Mouse (Mus musculus): ENCODE measurements around the gene Spryd3. TPM values are rescaled to one million over a fixed set of nuclear protein-coding genes. Genes with fewer than 3 reads are reported as not detected.

Spryd3 gene
- polyA plus RNA-seq (2012; rRNA removed), result 40.8 and 43.1 TPM in 2 replicates

GRCm38 (mm10) chr15:102136129-102136758, at the start of gene Spryd3:
Gene Spryd3 (minus strand): TSS chr15:102136234.
- Histone ChIP-seq H3K36me3 (ENCODE audit: control insufficient read depth, insufficient read depth, low read length) (peaks cover 11% of the 10 kb centered on the region), H3K4me3 (ENCODE audit: control insufficient read depth, insufficient read depth, low read length) (peak within 1 kb of the TSS; percentile 94), H3K27me3 (ENCODE audit: control insufficient read depth, insufficient read depth, low read length) (no peaks in the 10 kb centered on the region), H3K4me1 (replicated peaks; ENCODE audit: control insufficient read depth, insufficient read depth, low read length) (peaks cover 11% of the 10 kb centered on the region), H3K27ac (ENCODE audit: control insufficient read depth, insufficient read depth, low read length) (no peak within 1 kb of the TSS)
- TF ChIP-seq POLR2A (IDR thresholded peaks at IDR 0.05; ENCODE audit: control insufficient read depth, extremely low read depth, insufficient read depth, low read length, poor library complexity) (peak; percentile 81), CTCF (IDR thresholded peaks at IDR 0.05; ENCODE audit: borderline replicate concordance, control insufficient read depth, extremely low read depth, insufficient read depth, low read length, poor library complexity) (0 out of 2 replicates have a peak, but pooled peaks have one; percentile 56)
- 1% methylated on average over 50 of the region's 50 CpGs for WGBS
- peak; percentile 99 for DNase-seq

DNA sequence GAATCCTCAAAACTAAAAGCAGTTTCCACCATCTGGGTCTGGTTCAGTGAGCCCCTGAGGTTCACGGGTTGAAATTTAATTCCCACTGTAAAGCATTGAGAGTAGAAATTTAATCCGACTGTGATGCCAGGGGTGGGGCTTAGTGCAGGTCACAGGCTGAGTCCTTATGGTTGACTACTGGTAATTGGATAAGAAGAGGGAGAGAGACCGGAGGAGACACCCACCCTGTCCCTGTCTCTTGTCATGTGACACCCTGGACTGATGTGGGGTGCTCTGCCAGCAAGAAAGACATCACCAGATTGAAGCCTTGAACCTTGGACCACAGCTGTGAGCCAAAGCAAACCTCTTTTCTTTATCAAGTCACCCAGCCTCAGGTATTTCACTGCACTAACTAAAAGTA, 47.0 kb upstream of the Spryd3 start:
- H3K4me3 ChIP-seq (ENCODE audit: control insufficient read depth, insufficient read depth, low read length), result no peak overlapping the region
- peaks cover 2% of the 10 kb centered on the region; the same call in 1 of the 2 replicates for H3K4me1 ChIP-seq (replicated peaks; ENCODE audit: control insufficient read depth, insufficient read depth, low read length)
- H3K36me3 ChIP-seq (ENCODE audit: control insufficient read depth, insufficient read depth, low read length), result no peaks in the 10 kb centered on the region
- no peak for DNase-seq
- WGBS, result 92% methylated on average over 3 of the region's 3 CpGs
- no peaks in the 10 kb centered on the region for H3K27me3 ChIP-seq (ENCODE audit: control insufficient read depth, insufficient read depth, low read length)
- no peak overlapping the region for H3K27ac ChIP-seq (ENCODE audit: control insufficient read depth, insufficient read depth, low read length)
- TF ChIP-seq CTCF (IDR thresholded peaks at IDR 0.05; ENCODE audit: borderline replicate concordance, control insufficient read depth, extremely low read depth, insufficient read depth, low read length, poor library complexity) (no peak), POLR2A (IDR thresholded peaks at IDR 0.05; ENCODE audit: control insufficient read depth, extremely low read depth, insufficient read depth, low read length, poor library complexity) (no peak)

- Histone ChIP-seq H3K36me3 (ENCODE audit: control insufficient read depth, insufficient read depth, low read length) (no peaks in the 10 kb centered on the region), H3K4me3 (ENCODE audit: control insufficient read depth, insufficient read depth, low read length) (no peak overlapping the region), H3K27me3 (ENCODE audit: control insufficient read depth, insufficient read depth, low read length) (no peaks in the 10 kb centered on the region), H3K4me1 (replicated peaks; ENCODE audit: control insufficient read depth, insufficient read depth, low read length) (peaks cover 2% of the 10 kb centered on the region; the same call in 1 of the 2 replicates), H3K27ac (ENCODE audit: control insufficient read depth, insufficient read depth, low read length) (no peak overlapping the region)
- DNase-seq, result no peak
- WGBS, result 97% methylated on average over 14 of the region's 14 CpGs
- TF ChIP-seq CTCF (IDR thresholded peaks at IDR 0.05; ENCODE audit: borderline replicate concordance, control insufficient read depth, extremely low read depth, insufficient read depth, low read length, poor library complexity) (no peak), POLR2A (IDR thresholded peaks at IDR 0.05; ENCODE audit: control insufficient read depth, extremely low read depth, insufficient read depth, low read length, poor library complexity) (no peak)
Observed at GRCm38 (mm10) chr15:102179924-102180323, 43.9 kb upstream of the Spryd3 start.

DNA sequence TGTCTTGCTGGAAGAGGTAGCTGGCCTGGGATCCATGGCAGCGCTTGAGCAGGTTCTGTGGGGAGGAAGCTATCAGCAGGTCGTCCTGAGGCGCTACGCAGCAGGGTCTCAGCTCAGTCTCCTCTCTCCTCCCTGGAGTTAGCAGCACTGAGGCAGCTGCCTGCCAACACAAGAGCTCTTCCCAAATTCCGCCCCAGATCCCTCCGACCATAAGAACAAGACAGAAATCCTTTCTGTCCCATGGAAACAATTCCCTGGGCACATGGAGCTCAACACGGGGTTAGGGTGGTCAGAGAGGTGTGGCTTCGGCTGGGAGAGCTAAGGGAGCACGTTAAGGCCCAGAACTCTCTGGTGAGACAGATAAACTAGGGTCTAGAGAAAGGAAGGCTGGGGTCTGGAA, 43.1 kb upstream of the Spryd3 start:
- DNase-seq, result no peak
- H3K4me3 ChIP-seq (ENCODE audit: control insufficient read depth, insufficient read depth, low read length), result no peak overlapping the region
- no peaks in the 10 kb centered on the region for H3K36me3 ChIP-seq (ENCODE audit: control insufficient read depth, insufficient read depth, low read length)
- peaks cover 2% of the 10 kb centered on the region; the same call in 1 of the 2 replicates for H3K4me1 ChIP-seq (replicated peaks; ENCODE audit: control insufficient read depth, insufficient read depth, low read length)
- H3K27ac ChIP-seq (ENCODE audit: control insufficient read depth, insufficient read depth, low read length), result no peak overlapping the region
- 95% methylated on average over 9 of the region's 9 CpGs for WGBS
- no peak for TF ChIP-seq POLR2A (IDR thresholded peaks at IDR 0.05; ENCODE audit: control insufficient read depth, extremely low read depth, insufficient read depth, low read length, poor library complexity)
- TF ChIP-seq CTCF (IDR thresholded peaks at IDR 0.05; ENCODE audit: borderline replicate concordance, control insufficient read depth, extremely low read depth, insufficient read depth, low read length, poor library complexity), result no peak
- H3K27me3 ChIP-seq (ENCODE audit: control insufficient read depth, insufficient read depth, low read length), result no peaks in the 10 kb centered on the region

DNA sequence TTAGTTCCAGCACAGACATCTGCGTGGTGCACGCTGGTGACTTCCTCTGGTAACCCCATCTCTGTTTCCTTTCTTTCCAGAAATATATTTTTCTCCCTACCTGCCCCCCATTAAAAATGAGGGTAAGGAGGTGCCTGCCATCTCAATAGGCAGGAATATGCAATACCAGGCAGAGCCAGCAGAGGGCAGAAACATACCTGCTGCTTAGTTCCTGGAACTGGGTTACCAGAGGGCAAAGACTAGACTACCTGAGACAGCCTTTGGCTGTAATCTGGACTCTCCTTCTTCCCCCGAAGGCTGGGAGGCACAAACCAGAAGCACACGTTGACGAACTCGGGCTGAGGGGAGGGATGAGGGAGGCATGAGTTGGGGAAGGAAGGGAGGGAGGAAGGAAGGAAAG, 42.2 kb upstream of the Spryd3 start:
- DNase-seq, result peak; percentile 87
- no peaks in the 10 kb centered on the region for H3K27me3 ChIP-seq (ENCODE audit: control insufficient read depth, insufficient read depth, low read length)
- H3K36me3 ChIP-seq (ENCODE audit: control insufficient read depth, insufficient read depth, low read length), result no peaks in the 10 kb centered on the region
- H3K27ac ChIP-seq (ENCODE audit: control insufficient read depth, insufficient read depth, low read length), result no peak overlapping the region
- H3K4me3 ChIP-seq (ENCODE audit: control insufficient read depth, insufficient read depth, low read length), result no peak overlapping the region
- peaks cover 2% of the 10 kb centered on the region; the same call in 1 of the 2 replicates for H3K4me1 ChIP-seq (replicated peaks; ENCODE audit: control insufficient read depth, insufficient read depth, low read length)
- WGBS, result 15% methylated on average over 6 of the region's 6 CpGs
- no peak for TF ChIP-seq CTCF (IDR thresholded peaks at IDR 0.05; ENCODE audit: borderline replicate concordance, control insufficient read depth, extremely low read depth, insufficient read depth, low read length, poor library complexity)
- TF ChIP-seq POLR2A (IDR thresholded peaks at IDR 0.05; ENCODE audit: control insufficient read depth, extremely low read depth, insufficient read depth, low read length, poor library complexity), result no peak

GRCm38 (mm10) chr15:102177417-102177816, 41.4 kb upstream of the Spryd3 start:
- Histone ChIP-seq H3K27ac (ENCODE audit: control insufficient read depth, insufficient read depth, low read length) (no peak overlapping the region), H3K4me3 (ENCODE audit: control insufficient read depth, insufficient read depth, low read length) (no peak overlapping the region), H3K36me3 (ENCODE audit: control insufficient read depth, insufficient read depth, low read length) (no peaks in the 10 kb centered on the region), H3K4me1 (replicated peaks; ENCODE audit: control insufficient read depth, insufficient read depth, low read length) (peaks cover 2% of the 10 kb centered on the region; the same call in 1 of the 2 replicates), H3K27me3 (ENCODE audit: control insufficient read depth, insufficient read depth, low read length) (no peaks in the 10 kb centered on the region)
- 89% methylated on average over 8 of the region's 8 CpGs for WGBS
- no peak for TF ChIP-seq POLR2A (IDR thresholded peaks at IDR 0.05; ENCODE audit: control insufficient read depth, extremely low read depth, insufficient read depth, low read length, poor library complexity)
- TF ChIP-seq CTCF (IDR thresholded peaks at IDR 0.05; ENCODE audit: borderline replicate concordance, control insufficient read depth, extremely low read depth, insufficient read depth, low read length, poor library complexity), result no peak
- DNase-seq, result no peak

Data from thymus, adult 2 months (tissue).